Comparison of ENCODE assay signal across 19 mouse cellular contexts in genomic region chr10:78135947-78136346, GRCm38 (mm10). TPM values are rescaled to one million over a fixed set of nuclear protein-coding genes. Genes with fewer than 3 reads are reported as not detected.
A peak's percentile ranks its signal among the peaks of the same experiment; 100 is the strongest.
DNase-seq lines count a peak whose midpoint lies in the region; ATAC-seq and TF ChIP-seq lines count a peak whose summit lies in the region.
"Had no signal": no experiment of that assay in that cellular context is flagged by ENCODE, and none has a peak within 500 bp of the region (broad histone marks: within the 10 kb centered on the region; RNA-seq: fewer than 3 reads in every experiment).

No protein-coding gene starts in this region.

- no peak for TF ChIP-seq POLR2A in CH12.LX (IDR thresholded peaks at IDR 0.05; ENCODE audit: low read depth, low read length)

- ATAC-seq in liver, embryonic 15.5 days (ENCODE audit: insufficient read depth), result no peak
- no peak for ATAC-seq in midbrain, postnatal 0 days (ENCODE audit: low FRiP score)
- ATAC-seq: CD4-positive, CD25-positive, alpha-beta regulatory T cell, adult 4 months had no signal

- no peak for TF ChIP-seq RAD21 in CH12.LX (IDR thresholded peaks at IDR 0.05; ENCODE audit: low read depth, low read length)

- H3K9me3 ChIP-seq in heart, embryonic 10.5 days, result no peaks in the 10 kb centered on the region
- peaks cover 6% of the 10 kb centered on the region for H3K9me3 ChIP-seq in CH12.LX (replicated peaks; ENCODE audit: low read length)
- H3K9me3 ChIP-seq in liver, embryonic 15.5 days (replicated peaks), result no peaks in the 10 kb centered on the region
- H3K9me3 ChIP-seq in midbrain, postnatal 0 days (ENCODE audit: low read length), result no peaks in the 10 kb centered on the region
- H3K9me3 ChIP-seq: forebrain, embryonic 15.5 days; limb, embryonic 12.5 days; neural tube, embryonic 12.5 days had no signal

- peak overlapping the region; percentile 22; the same call in 1 of the 2 replicates for H3K27ac ChIP-seq in heart, embryonic 10.5 days
- H3K27ac ChIP-seq in CH12.LX (ENCODE audit: insufficient read depth, low read depth), result no peak overlapping the region
- peak overlapping the region; percentile 54; the same call in 1 of the 2 replicates for H3K27ac ChIP-seq in liver, embryonic 15.5 days (replicated peaks)
- H3K27ac ChIP-seq in midbrain, postnatal 0 days (ENCODE audit: low read depth, low read length), result no peak overlapping the region
- H3K27ac ChIP-seq: forebrain, embryonic 15.5 days; limb, embryonic 12.5 days; neural tube, embryonic 12.5 days had no signal

- no peak overlapping the region for H3K4me2 ChIP-seq in CH12.LX (ENCODE audit: insufficient read depth, low read depth, poor library complexity, severe bottlenecking)
- H3K4me2 ChIP-seq in liver, embryonic 15.5 days, result no peak overlapping the region
- no peak overlapping the region for H3K4me2 ChIP-seq in midbrain, postnatal 0 days (ENCODE audit: low read depth, low read length, poor library complexity, severe bottlenecking)

- no peak for DNase-seq in heart, embryonic 10.5 days (ENCODE audit: low spot score)
- DNase-seq in heart, postnatal 36 days, result no peak
- no peak for DNase-seq in CH12.LX (ENCODE audit: extremely low read depth)
- peak; percentile 32 for DNase-seq in induced T-regulatory cell, adult 2 months (ENCODE audit: low read depth)
- DNase-seq in midbrain, postnatal 0 days (ENCODE audit: low spot score), result no peak
- DNase-seq in spleen, postnatal 14 days (ENCODE audit: low spot score in 2 of 2), result no peak
- no peak for DNase-seq in spleen, postnatal 36 days (ENCODE audit: low spot score in 2 of 2)
- DNase-seq: cerebellum, adult 11-12 months; cerebellum, postnatal 14 days; gastrocnemius, postnatal 14 days; layer of hippocampus, postnatal 36 days; lung, adult 2 months; lung, postnatal 14 days; right cerebral cortex, postnatal 25 days had no signal

- H3K4me3 ChIP-seq in heart, embryonic 10.5 days, result no peak overlapping the region
- no peak overlapping the region for H3K4me3 ChIP-seq in CH12.LX (replicated peaks in 1 of 3; ENCODE audit: low read depth in 2 of 3, low read length in 2 of 3, poor library complexity in 1 of 3)
- no peak overlapping the region for H3K4me3 ChIP-seq in liver, embryonic 15.5 days (replicated peaks)
- no peak overlapping the region for H3K4me3 ChIP-seq in midbrain, postnatal 0 days (ENCODE audit: low read depth, low read length)
- H3K4me3 ChIP-seq: forebrain, embryonic 15.5 days; neural tube, embryonic 12.5 days had no signal

- WGBS in heart, embryonic 10.5 days, result 68% methylated on average over 5 of the region's 5 CpGs
- 56% methylated on average over 5 of the region's 5 CpGs for WGBS in liver, embryonic 15.5 days (ENCODE audit: insufficient replicate concordance)
- 83% methylated on average over 5 of the region's 5 CpGs for WGBS in midbrain, postnatal 0 days

- intact Hi-C loops in heart, postnatal 36 days (cut with DNase I), result no loop called here

- 0 out of 2 replicates have a peak, but pooled peaks cover 4% of the 10 kb centered on the region for H3K27me3 ChIP-seq in heart, embryonic 10.5 days (ENCODE audit: insufficient read depth, poor library complexity, severe bottlenecking)
- peaks cover 18% of the 10 kb centered on the region for H3K27me3 ChIP-seq in CH12.LX (replicated peaks)
- no peaks in the 10 kb centered on the region for H3K27me3 ChIP-seq in liver, embryonic 15.5 days
- H3K27me3 ChIP-seq in midbrain, postnatal 0 days (ENCODE audit: insufficient read depth, low read length), result no peaks in the 10 kb centered on the region
- H3K27me3 ChIP-seq: forebrain, embryonic 15.5 days; limb, embryonic 12.5 days; neural tube, embryonic 12.5 days had no signal

- TF ChIP-seq CTCF in CH12.LX (conservative IDR thresholded peaks at IDR 0.05 in 1 of 2, IDR thresholded peaks at IDR 0.05 in 1 of 2; ENCODE audit: low read depth in 2 of 2, low read length in 2 of 2), result no peak
- no peak for TF ChIP-seq CTCF in midbrain, postnatal 0 days (IDR thresholded peaks at IDR 0.05)

- no peaks in the 10 kb centered on the region for H3K79me2 ChIP-seq in CH12.LX (replicated peaks; ENCODE audit: control insufficient read depth, extremely low read depth, insufficient read depth, poor library complexity, severe bottlenecking)

- H3K9ac ChIP-seq in CH12.LX (ENCODE audit: insufficient read depth, low read depth), result no peak overlapping the region
- no peak overlapping the region for H3K9ac ChIP-seq in liver, embryonic 15.5 days
- H3K9ac ChIP-seq in midbrain, postnatal 0 days (replicated peaks; ENCODE audit: low read length, poor library complexity, severe bottlenecking), result no peak overlapping the region
- H3K9ac ChIP-seq: forebrain, embryonic 15.5 days; limb, embryonic 12.5 days; neural tube, embryonic 12.5 days had no signal

- dilution Hi-C loops in CH12.LX (cut with MboI; ENCODE audit: extremely low pct_ligation_motif_present, extremely low pct_unique_long_range_greater_than_20kb, low sequenced_read_pairs), result no loop called here

- in situ Hi-C loops in CH12.LX (cut with MboI; ENCODE audit: low pct_ligation_motif_present, low pct_unique_long_range_greater_than_20kb, low sequenced_read_pairs), result no loop called here

- H3K36me3 ChIP-seq in heart, embryonic 10.5 days, result no peaks in the 10 kb centered on the region
- H3K36me3 ChIP-seq in CH12.LX (replicated peaks in 1 of 2; ENCODE audit: control insufficient read depth in 1 of 2, insufficient read depth in 1 of 2, low read length in 1 of 2), result no peaks in the 10 kb centered on the region
- H3K36me3 ChIP-seq in liver, embryonic 15.5 days (replicated peaks), result no peaks in the 10 kb centered on the region
- no peaks in the 10 kb centered on the region for H3K36me3 ChIP-seq in midbrain, postnatal 0 days (ENCODE audit: insufficient read depth, low read length)
- H3K36me3 ChIP-seq: forebrain, embryonic 15.5 days; limb, embryonic 12.5 days; neural tube, embryonic 12.5 days had no signal

- peaks cover 37% of the 10 kb centered on the region for H3K4me1 ChIP-seq in heart, embryonic 10.5 days
- peaks cover 36 to 45% of the 10 kb centered on the region in 2 experiments for H3K4me1 ChIP-seq in CH12.LX (ENCODE audit: control insufficient read depth in 1 of 2, insufficient read depth in 2 of 2)
- H3K4me1 ChIP-seq in liver, embryonic 15.5 days (replicated peaks), result peaks cover 26% of the 10 kb centered on the region
- H3K4me1 ChIP-seq in midbrain, postnatal 0 days (ENCODE audit: insufficient read depth, low read length), result no peaks in the 10 kb centered on the region

- TF ChIP-seq EP300 in CH12.LX (IDR thresholded peaks at IDR 0.05; ENCODE audit: low read length), result no peak

TF ChIP-seq in CH12.LX, 34 proteins besides CTCF, POLR2A, EP300 and RAD21:
- no peak for TF ChIP-seq POLR2AphosphoS2 (IDR thresholded peaks at IDR 0.05; ENCODE audit: low read depth, low read length)
- peak; percentile 73 for TF ChIP-seq BHLHE40 (IDR thresholded peaks at IDR 0.05; ENCODE audit: low read depth, low read length)
- no peak for TF ChIP-seq IRF4 (IDR thresholded peaks at IDR 0.05; ENCODE audit: low read depth, low read length)
- TF ChIP-seq MAZ (IDR thresholded peaks at IDR 0.05; ENCODE audit: low read depth, low read length), result no peak
- no peak for TF ChIP-seq NELFE (IDR thresholded peaks at IDR 0.05; ENCODE audit: low read depth, low read length)
- TF ChIP-seq ZNF384 (IDR thresholded peaks at IDR 0.05; ENCODE audit: low read depth, low read length), result no peak
- no peak for TF ChIP-seq CHD1 (IDR thresholded peaks at IDR 0.05; ENCODE audit: low read depth, low read length)

RNA-seq across cellular contexts. Expression of gene D10Jhu81e, which starts 33.6 kb away (rescaled TPM):
- polyA plus RNA-seq in heart, embryonic 10.5 days (2016; fragmentation: Nextera tagmentation; extraction: Ambion mirVana), result 32.8 and 34.9 TPM in 2 replicates
- total RNA-seq in heart, postnatal 36 days (2021), result 100 to 1,000 TPM; 528 to 541 TPM
- total RNA-seq in CH12.LX (2012; rRNA removed) (43.9 and 45.7 TPM in 2 replicates), CH12.LX (2014; rRNA removed) (34.3 and 51.0 TPM in 2 replicates)
- polyA plus RNA-seq in CH12.LX (2012; ENCODE audit: insufficient read length, low read depth), result 29.9 and 34.3 TPM in 2 replicates
- 18.4 and 19.3 TPM in 2 replicates for polyA plus RNA-seq in liver, embryonic 15.5 days (2015; fragmentation: Nextera tagmentation; extraction: Ambion mirVana)
- 80.0 and 119 TPM in 2 replicates for total RNA-seq in midbrain, postnatal 0 days (2014; rRNA removed)
- polyA plus RNA-seq in midbrain, postnatal 0 days (2015; fragmentation: Nextera tagmentation; extraction: Ambion mirVana), result 24.1 and 26.7 TPM in 2 replicates

RNA-seq across cellular contexts. Expression of gene Pwp2, which starts 49.0 kb away (rescaled TPM):
- 18.0 and 23.1 TPM in 2 replicates for polyA plus RNA-seq in heart, embryonic 10.5 days (2016; fragmentation: Nextera tagmentation; extraction: Ambion mirVana)
- total RNA-seq in heart, postnatal 36 days (2021), result 10 to 100 TPM in 1 of 2 experiments, 1 to 10 TPM in 1; 9.9 to 10.7 TPM
- total RNA-seq in CH12.LX (2012; rRNA removed), result 43.0 and 55.5 TPM in 2 replicates
- 48.6 and 49.9 TPM in 2 replicates for total RNA-seq in CH12.LX (2014; rRNA removed)
- polyA plus RNA-seq in CH12.LX (2012; ENCODE audit: insufficient read length, low read depth), result 41.2 and 42.9 TPM in 2 replicates
- polyA plus RNA-seq in liver, embryonic 15.5 days (2015; fragmentation: Nextera tagmentation; extraction: Ambion mirVana), result 10.5 and 11.4 TPM in 2 replicates
- total RNA-seq in midbrain, postnatal 0 days (2014; rRNA removed), result 21.9 and 24.5 TPM in 2 replicates
- polyA plus RNA-seq in midbrain, postnatal 0 days (2015; fragmentation: Nextera tagmentation; extraction: Ambion mirVana), result 13.4 and 14.2 TPM in 2 replicates

Comparison
In these comparisons a context has a peak if more than half of its experiments do, and no peak if none do; other contexts are left out.
1. H3K27ac ChIP-seq: peak in heart, embryonic 10.5 days (single experiment) and liver, embryonic 15.5 days (single experiment); none in CH12.LX (single experiment) and midbrain, postnatal 0 days (single experiment).